Mouse (Mus musculus): ENCODE data around the gene Pex26.
A peak's percentile ranks its signal among the peaks of the same experiment; 100 is the strongest.

Gene Pex26

GRCm38 (mm10) chr6:121183414-121184173, at the start of gene Pex26:
Gene Pex26 (plus strand): TSS chr6:121183667.
- DNase-seq (ENCODE audit: low spot score) = peak; percentile 80

GRCm38 (mm10) chr6:121134249-121134648, 49.2 kb upstream of the Pex26 start:
- no peak for DNase-seq (ENCODE audit: low spot score)

DNA sequence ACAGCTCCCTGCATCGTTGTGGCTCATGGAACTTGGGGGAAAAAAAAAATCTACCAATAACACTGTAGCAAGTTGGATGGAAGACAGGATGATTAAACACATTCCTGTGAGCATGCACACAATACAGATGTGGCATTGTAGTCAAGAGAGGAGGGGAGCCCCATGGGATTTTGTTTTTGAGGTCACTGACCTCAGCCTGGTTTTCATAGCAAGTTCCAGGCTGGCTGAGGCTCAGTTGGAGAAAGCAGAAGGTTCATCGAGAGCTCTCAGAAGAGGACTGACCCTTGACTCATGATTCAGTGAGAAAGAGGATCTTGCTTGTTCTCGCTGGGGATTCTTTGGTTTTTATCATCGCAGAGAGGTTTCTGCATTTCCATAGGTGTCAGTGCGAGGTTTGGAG, 48.6 kb upstream of the Pex26 start:
- no peak for DNase-seq (ENCODE audit: low spot score)

DNA sequence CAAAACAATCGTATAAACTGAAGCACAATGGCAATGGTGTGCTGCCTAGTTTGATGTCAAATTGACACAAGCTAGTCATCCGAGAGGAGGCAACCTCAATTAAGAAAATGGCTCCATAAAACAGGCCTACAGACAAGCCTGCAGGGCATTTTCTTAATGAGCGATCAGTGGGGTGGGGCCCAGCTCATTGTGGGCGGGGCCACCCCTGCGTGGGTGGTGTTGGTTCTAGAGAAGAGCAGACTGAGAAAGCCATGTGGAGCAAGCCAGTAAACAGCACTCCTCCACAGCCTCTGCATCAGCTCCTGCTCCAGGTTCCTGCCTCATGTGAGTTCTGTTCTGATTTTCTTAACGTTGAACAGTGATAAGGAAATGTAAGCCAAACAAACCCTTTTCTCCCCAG, 46.2 kb upstream of the Pex26 start:
- no peak for DNase-seq (ENCODE audit: low spot score)

DNA sequence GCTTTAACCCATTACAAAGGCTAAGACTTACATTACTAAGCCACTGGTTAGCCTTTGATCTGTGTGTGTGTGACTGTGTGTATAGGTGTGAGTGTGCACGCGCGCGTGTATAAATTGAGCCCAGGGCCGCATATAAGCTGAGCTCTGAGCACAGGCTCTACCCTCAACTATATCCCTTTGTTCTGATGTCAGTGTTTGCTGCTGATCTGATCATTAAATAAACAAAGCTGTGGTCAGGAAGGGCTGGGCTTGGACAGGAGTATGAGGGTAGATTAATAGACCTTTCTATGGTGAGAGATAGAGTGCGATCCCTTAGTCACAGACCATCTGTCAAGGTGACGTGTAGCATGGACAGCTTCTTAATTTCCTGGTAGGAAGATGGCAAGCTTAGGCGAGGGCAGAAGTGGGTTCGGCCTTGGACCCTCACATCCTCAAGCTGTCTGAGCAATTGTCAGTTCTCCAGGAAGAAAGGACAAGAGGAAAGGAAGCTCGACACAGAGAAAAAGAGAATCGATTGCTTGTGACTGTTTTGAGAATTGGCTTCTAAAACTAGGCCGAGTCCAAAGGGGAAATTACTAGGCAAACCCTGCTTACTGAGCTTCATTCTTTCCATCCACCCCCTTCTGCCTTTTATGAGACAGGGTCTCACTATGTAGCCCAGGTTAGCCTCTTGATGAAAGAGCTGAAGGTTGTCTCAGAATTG, 45.0 kb upstream of the Pex26 start:
- no peak for DNase-seq (ENCODE audit: low spot score)

- no peak for DNase-seq (ENCODE audit: low spot score)
Measured at GRCm38 (mm10) chr6:121139271-121139670, 44.2 kb upstream of the Pex26 start.

DNA sequence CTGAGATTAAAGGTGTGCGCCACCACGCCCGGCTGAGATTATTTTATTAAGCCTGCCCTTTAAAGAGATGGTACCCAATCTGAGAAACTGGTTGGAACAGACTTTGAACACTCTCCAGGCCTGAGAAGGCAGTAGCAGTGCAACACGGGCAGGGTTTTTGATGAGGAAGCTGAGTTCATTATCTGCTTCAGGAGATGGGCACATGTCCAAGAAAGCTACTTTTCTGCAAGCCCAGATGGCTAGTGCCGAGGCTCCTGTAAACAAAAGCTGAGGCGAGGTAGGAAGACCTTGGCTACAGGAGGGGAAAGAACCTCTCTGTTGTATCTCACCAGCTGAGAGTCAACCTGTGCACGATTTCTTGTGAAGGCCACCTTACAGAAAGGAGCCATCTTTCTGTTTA, 41.2 kb upstream of the Pex26 start:
- no peak for DNase-seq (ENCODE audit: low spot score)

DNA sequence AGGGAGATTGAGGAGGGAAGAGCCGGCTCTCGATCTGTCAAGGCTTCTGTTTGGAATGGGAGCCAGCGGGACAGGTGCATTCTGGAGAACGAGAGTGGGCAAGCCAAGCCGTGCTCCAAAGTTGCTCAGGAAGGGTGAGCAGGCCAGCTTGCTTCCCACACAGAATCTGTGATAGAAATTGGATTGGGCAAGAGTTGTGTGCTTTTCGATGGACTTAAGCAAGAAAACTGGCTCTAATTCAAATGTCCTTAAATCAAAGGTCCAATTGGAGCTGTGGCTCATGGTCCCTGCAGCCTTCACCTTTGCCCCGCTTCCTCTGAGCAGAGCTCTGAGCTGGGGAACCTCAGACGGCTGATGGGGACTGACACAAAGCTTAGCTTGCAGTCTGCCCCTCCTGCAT, 40.0 kb upstream of the Pex26 start:
- DNase-seq (ENCODE audit: low spot score) = no peak

- no peak for DNase-seq (ENCODE audit: low spot score)
Measured at GRCm38 (mm10) chr6:121144066-121144465, 39.4 kb upstream of the Pex26 start.

DNA sequence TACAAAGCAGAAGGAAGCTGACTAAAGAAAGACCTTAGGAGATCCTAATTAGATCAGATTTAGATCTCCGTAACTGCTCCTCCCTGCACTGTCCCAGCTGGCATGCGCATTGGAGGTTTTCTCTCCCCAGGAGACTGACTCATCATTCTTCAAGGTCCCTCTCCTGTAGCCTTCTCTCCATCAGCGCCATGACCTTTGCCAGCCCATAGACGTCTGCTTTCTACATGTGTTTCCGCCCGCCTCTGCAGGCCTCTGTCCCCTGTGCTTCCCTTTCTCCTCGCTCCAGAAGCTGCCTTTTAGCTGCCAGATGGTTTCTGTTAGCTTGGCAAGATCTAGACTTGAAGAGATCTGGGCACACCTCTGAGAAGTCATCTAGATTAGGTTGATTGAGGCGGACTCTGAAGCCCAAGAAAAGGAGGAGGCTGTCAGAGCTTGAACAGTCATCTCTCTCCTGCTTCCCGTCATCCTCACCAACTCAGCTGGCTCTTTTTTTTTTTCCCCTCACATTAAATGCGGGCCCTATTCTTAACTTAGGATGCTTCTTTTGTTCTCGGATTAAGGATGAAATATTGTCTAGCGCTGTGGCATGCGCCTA, 38.4 kb upstream of the Pex26 start:
- DNase-seq (ENCODE audit: low spot score) = no peak

- no peak for DNase-seq (ENCODE audit: low spot score)
Measured at GRCm38 (mm10) chr6:121145906-121146305, 37.6 kb upstream of the Pex26 start.

DNA sequence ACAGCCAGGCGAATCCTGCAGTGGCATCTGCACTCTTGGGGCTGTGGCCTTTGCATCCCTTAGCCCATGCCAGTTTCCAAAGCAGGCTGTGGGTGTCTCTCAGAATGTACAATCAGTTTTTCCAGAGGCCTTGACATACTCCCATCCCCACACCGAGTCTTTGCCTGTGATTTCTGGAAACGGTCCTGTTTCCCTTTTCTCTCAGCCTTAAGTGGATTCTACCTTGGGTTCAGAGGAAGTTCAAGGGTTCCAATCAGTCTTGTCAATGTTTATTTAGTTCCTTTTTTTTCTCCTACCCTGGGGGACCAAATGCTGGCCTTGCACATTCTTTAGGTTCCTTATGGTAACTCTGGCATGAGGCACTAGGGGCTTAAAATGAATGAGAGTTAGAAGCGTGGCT, 36.7 kb upstream of the Pex26 start:
- DNase-seq (ENCODE audit: low spot score) = no peak

DNA sequence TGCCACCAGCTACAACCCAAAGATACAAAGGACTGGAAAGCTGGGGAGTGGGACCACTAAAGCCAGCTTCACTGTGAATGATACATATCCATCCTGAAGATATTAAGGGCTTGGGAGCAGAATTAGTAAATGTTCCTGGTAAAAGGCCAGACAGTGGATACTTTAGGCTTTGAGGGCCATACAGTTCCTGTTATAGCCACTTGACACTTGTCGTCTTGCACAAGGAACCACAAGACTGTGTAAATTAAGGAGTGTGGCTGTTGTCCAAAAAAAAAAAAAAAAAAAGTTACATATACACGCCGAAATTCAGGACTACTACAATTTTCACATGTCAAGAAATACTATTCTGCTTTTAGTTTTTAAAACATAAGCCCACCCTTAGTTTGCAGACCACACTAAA, 35.1 kb upstream of the Pex26 start:
- DNase-seq (ENCODE audit: low spot score) = no peak

- DNase-seq (ENCODE audit: low spot score) = no peak
Measured at GRCm38 (mm10) chr6:121149420-121149819, 34.0 kb upstream of the Pex26 start.

GRCm38 (mm10) chr6:121150126-121150525, 33.3 kb upstream of the Pex26 start:
- no peak for DNase-seq (ENCODE audit: low spot score)

- no peak for DNase-seq (ENCODE audit: low spot score)
Measured at GRCm38 (mm10) chr6:121151732-121152131, 31.7 kb upstream of the Pex26 start.

GRCm38 (mm10) chr6:121153177-121153576, 30.3 kb upstream of the Pex26 start:
- DNase-seq (ENCODE audit: low spot score) = no peak

GRCm38 (mm10) chr6:121154451-121155300, 28.8 kb upstream of the Pex26 start:
- no peak for DNase-seq (ENCODE audit: low spot score)

DNA sequence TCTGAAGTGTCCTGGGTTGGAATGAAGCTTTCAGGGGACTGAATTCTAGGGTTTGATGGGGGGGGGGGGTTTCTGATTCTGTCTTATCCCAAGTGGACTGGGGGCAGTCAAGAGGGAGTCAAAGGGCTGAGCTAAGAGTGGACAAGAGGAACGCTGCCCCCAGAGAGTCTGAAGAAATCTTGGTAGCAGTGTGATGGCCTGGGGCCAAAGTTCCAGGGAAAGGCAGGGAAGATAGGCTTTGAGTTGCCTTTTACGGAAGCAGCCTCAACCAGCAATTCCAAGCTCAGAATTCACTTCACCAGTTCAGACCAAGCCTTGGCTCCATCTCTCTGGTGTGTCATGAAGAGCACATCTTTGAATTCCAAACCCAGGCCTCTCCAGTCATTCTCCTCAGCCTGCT, 27.4 kb upstream of the Pex26 start:
- DNase-seq (ENCODE audit: low spot score) = no peak

GRCm38 (mm10) chr6:121159616-121160015, 23.9 kb upstream of the Pex26 start:
- no peak for DNase-seq (ENCODE audit: low spot score)

GRCm38 (mm10) chr6:121160126-121160525, 23.3 kb upstream of the Pex26 start:
- DNase-seq (ENCODE audit: low spot score) = no peak

GRCm38 (mm10) chr6:121162616-121163015, 20.9 kb upstream of the Pex26 start:
- DNase-seq (ENCODE audit: low spot score) = no peak

All from ovary, postnatal 10 days (tissue).